Mouse (Mus musculus) gastrocnemius, adult 2 months (tissue): ENCODE results near the gene Dab1. TPM values are rescaled to one million over a fixed set of nuclear protein-coding genes. Genes with fewer than 3 reads are reported as not detected.

Source experiments
- DNase-seq: peaks from one replicate; pipeline ENCODE4 v3.0.0; 2022
- H3K27ac ChIP-seq: fragments of 200-600 bp; 2 replicates; pipeline ENCODE4 v1.8.1; 2022; ENCODE audit warnings: mild to moderate bottlenecking
- H3K4me3 ChIP-seq: fragments of 200-600 bp; 2 replicates; pipeline ENCODE4 v1.8.1; 2022; ENCODE audit warnings: mild to moderate bottlenecking, moderate library complexity
- CTCF ChIP-seq: fragments of 200-600 bp; IDR thresholded peaks from 2 replicates; pipeline ENCODE4 v1.8.1; 2022; ENCODE audit warnings: antibody characterized with exemption, mild to moderate bottlenecking, moderate library complexity
- intact Hi-C: fragments of 180-260 bp; cut with DNase I; formaldehyde crosslinking; loops from one replicate; pipeline ENCODE4 v1.15.1; 2025
- total RNA-seq, 2 experiments: library from RNA; stranded (reverse); gene quantifications; 2 replicates each; pipeline ENCODE4 v1.2.3; 2021

Gene Dab1
- total RNA-seq, 2 experiments from 2014 or later: 0.05 to 0.25 TPM

DNA sequence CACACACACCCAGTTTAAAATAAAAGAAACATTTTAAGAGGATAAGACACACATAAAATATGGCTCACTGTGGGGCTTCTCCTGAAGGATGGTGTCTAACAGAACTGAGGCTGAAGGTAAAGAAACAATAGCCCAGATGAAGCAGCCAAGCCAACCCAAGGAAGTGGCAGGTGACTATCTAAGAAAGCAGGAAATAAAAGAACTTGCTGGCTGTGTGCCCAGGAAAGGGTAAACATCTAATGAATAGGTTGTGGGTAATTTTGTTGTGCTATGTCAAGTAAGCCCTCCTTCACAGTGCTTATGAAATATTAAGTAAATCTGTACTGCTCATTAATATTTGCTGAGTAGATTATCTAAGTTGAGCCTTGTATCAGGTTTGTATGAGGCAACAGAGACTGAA, 438.0 kb downstream of the Dab1 start:
- Histone ChIP-seq H3K27ac (no peak overlapping the region), H3K4me3 (no peak overlapping the region)
- DNase-seq: no peak
- intact Hi-C loops: no loop called here
- TF ChIP-seq CTCF: no peak

DNA sequence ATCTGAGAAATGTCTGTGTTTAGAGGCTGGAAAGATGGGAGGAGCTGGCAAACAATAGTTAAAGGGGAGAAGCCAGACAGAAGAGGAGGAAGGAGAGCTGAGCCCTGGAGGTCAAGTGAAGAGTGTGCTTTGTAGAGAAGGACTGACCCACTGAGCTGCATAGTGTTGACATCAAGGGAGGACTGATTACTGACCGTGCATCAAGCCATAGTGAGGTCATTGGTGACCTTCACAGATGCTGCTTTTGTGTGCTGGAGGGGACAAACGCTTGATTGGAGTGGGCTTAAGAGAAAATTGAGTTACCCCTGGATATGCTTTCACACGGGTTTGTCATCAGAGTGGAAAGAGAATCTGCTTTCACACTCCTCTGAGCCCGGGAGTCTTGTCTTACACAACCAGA, 440.4 kb downstream of the Dab1 start:
- Histone ChIP-seq H3K27ac (no peak overlapping the region), H3K4me3 (no peak overlapping the region)
- intact Hi-C loops: no loop called here
- no peak for TF ChIP-seq CTCF
- DNase-seq: no peak

DNA sequence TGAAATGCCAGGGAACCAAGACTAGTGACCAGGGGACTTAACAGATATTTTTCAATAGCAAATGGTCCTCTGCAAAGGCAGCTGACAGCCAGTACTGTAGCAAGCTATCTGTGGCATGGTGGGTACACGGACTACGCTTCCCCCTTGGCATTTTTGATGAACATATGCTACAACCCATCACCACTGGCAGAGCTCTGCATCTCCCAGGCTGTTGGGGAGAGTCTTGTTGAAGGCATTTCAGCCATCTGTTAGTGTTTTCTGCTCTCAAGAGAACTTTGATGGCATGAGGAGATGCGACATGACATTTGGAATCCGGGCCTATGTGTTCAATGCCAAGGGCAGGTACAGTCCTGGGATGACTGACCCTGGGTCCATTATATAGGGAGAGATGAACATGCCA, 443.2 kb downstream of the Dab1 start:
- no peak for DNase-seq
- Histone ChIP-seq H3K27ac (no peak overlapping the region), H3K4me3 (no peak overlapping the region)
- intact Hi-C loops: no loop called here
- TF ChIP-seq CTCF: no peak

DNA sequence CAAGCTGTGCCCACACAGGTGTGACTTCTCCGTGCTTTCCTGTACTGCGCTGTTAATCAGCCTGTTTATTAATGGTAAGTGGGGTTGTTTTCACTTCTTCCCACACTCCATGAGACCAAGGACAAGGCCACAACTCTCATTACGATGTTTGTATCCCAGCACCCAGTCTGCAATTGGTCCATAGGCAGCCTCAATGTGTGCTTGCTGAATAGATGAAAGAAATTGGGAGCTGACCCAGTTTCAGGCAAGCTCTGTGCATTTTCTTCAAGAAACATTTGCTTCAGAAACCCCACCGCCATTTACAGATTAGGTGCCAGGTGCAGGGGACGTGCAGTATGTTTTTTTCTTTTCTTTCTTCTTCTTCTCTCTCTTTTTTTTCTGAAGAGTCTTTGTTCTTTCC, 447.7 kb downstream of the Dab1 start:
- no peak for DNase-seq
- Histone ChIP-seq H3K4me3 (no peak overlapping the region), H3K27ac (no peak overlapping the region)
- TF ChIP-seq CTCF: no peak
- intact Hi-C loops: no loop called here

DNA sequence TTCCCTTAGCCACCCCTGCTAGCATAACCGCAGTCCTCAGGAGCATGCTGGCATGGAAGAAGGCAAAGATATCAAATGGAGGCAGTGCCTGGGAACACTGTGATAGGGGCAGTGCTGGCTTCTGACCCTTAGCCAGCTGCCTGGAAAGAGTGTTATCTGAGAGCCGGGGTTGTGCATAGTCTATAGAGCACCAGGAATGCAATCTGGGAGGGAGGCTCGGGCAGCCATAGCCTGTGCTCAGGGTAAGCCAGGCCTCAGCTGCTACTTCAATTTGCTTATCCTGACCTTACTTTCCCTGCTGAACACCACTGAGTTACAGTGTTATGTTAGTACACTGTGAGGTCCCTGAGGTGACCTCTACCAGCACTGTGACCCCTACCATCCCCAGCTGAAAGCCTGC, 448.6 kb downstream of the Dab1 start:
- DNase-seq: peak; percentile 51
- intact Hi-C loops: no loop called here
- TF ChIP-seq CTCF: no peak
- H3K27ac ChIP-seq: no peak overlapping the region
- no peak overlapping the region for H3K4me3 ChIP-seq

DNA sequence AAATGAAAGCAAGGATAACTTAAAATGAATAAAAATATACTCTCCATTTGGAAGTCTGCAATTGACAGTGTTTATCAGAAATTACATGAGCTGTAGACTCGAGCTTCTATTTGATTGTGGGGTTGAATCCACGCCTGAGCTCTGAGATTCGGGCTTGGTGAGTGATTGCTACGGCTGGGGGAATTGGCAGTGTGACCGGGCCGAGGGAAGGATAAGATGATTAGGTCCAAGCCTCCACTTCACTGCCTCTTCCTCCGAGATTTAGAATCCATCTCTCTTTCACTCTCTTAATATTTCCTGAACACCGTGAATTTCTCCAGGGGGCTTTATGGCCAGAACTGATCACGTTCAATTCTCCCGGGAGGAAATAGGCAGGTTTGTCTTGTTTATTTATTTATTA, 452.1 kb downstream of the Dab1 start:
- no peak for DNase-seq
- no peak overlapping the region for H3K27ac ChIP-seq
- intact Hi-C loops: no loop called here
- H3K4me3 ChIP-seq: no peak overlapping the region
- TF ChIP-seq CTCF: no peak

DNA sequence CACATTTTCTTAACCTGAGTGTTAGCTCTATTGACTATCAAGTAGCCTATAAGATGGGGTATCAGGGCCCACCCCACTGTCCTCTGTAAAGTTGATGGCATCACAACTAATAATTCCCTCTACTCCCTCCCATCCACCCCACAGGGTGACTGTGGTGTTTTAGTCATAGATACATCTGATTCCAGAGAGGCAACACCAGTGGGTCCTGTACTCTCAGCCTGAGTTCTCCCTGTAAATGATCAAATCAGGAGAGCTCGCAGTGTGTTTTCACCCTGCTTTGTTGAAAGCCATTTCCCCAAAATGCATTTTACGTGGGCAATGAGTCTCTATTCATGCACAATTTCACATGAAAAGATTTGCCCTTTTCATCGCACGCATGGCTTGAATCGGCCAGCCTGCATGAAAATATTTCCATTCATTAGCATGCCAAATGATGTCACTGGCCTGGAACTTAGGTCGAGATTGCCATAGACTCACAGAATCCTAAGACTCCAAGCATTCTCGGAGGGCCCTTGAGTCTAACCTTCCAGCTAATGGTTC, 454.8 kb downstream of the Dab1 start:
- no peak for TF ChIP-seq CTCF
- DNase-seq: no peak

DNA sequence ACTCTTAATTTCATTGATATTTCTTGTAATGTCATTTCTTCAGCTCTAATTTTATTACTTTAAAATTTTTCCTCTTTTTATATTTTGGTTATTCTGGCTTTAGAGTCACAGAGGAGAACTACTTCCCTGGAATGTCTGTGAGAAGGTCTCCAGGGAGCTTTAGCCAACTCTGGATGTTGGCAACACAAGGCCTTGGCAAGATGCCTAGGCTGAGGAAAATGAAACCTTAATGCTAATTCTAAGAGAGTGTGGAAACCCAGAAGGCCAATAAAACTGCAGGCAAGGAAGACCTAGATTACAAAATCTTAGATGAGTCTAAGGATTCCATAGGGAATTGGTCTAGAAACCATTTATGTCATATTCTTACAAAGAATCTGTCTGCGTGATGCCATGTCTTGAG, 458.6 kb downstream of the Dab1 start:
- no peak for TF ChIP-seq CTCF
- DNase-seq: peak; percentile 59
- Histone ChIP-seq H3K27ac (no peak overlapping the region), H3K4me3 (no peak overlapping the region)
- intact Hi-C loops: no loop called here

More for the DNA sequence above, 454.8 kb downstream of the Dab1 start:
- intact Hi-C loops: no loop called here
- Histone ChIP-seq H3K27ac (no peak overlapping the region), H3K4me3 (no peak overlapping the region)

DNA sequence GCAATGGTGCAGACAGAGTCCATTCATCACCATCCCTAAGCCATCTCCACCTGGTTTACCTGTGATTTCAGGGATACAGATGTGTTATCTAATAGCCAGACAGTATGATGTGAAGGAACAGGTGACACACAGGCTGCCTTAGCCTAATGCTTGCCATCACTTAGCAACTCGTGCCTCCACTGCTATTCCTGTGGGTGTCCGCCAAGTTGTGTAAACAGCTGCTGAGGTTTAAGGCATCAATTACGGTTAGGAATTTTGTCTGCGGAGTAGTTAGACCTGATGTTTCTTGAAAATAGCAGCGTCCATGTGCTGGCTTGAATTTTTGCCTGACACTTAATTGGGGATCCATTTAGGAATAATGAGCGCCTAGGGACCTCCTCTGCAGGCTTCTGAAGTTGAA, 487.1 kb downstream of the Dab1 start:
- DNase-seq: no peak
- intact Hi-C loops: no loop called here

DNA sequence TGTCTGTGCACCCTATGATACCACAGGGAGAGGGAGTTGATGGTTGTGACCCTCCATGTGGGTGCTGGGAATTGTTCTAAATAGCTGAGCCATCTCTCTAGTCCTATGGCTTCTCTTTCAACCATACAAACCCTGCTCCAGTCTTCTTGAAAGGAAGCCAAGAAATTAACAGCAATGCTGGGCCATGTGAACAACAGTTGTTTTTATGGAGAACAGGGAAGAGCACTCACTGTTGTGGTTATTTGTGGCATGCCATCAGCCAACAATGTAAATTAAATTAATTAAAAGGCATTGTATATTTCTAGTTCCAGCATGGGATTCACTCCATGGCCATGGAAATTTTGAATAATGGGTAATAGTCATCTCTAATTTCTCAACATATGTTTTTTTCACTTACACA, 492.5 kb downstream of the Dab1 start:
- TF ChIP-seq CTCF: no peak
- no peak overlapping the region for H3K4me3 ChIP-seq
- H3K27ac ChIP-seq: no peak overlapping the region
- intact Hi-C loops: no loop called here
- DNase-seq: no peak

More for the DNA sequence above, 487.1 kb downstream of the Dab1 start:
- no peak for TF ChIP-seq CTCF
- Histone ChIP-seq H3K4me3 (no peak overlapping the region), H3K27ac (no peak overlapping the region)

DNA sequence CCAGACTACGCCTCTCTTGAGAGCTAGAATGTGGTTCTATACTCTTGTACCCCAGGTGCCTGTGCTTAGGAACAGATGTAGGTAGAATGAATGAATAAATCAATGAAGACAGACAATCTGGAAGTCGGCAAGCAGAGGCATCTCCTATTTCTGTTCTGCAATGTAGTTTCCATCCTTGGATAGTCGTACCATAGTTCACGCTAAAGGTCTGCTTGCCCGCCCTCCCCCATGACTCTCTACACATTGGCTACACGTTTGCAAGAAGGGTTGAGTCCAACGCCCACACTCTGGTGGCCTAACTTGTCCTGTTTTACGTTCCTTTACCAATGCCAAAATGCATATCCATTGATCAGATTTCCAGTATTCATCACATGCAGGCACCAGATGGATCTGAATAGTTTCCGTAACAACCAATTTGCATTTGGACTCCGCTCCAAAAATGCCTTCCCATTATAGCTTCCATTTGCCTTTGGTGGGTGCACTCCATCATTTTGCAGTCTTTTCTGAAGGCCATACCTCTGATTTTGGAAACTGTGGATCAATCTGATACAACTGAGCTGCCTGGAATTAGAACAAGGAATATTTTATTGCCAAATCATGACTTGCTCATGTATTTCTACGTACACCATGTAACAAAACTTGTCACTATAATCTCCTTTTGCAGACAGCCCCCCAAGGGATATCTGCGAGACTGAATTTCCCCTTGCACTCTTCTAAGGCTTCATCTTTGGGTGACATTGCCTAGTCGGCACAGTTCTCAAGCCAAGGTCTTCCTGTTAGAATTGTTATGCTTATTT, 494.2 kb downstream of the Dab1 start:
- Histone ChIP-seq H3K4me3 (no peak overlapping the region), H3K27ac (no peak overlapping the region)
- no peak for TF ChIP-seq CTCF
- no peak for DNase-seq
- intact Hi-C loops: no loop called here

DNA sequence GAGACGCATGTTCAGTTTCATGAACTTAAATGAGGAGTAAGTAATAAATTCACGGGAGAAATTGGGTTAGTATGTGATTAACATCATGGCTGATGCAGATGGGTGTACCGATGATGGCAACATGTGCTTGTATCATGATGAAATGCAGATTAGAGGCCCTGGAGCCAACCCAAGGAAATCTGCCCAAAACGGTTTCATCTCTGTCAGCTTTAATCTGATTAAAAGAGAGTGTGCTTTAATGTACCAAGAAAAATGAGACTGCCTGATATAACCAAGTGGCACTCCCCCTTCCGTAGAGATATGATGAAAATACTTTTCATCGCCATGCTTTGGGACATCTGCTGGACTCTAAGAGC, 494.8 kb downstream of the Dab1 start:
- DNase-seq: no peak
- Histone ChIP-seq H3K27ac (no peak overlapping the region), H3K4me3 (no peak overlapping the region)
- intact Hi-C loops: no loop called here
- no peak for TF ChIP-seq CTCF

DNA sequence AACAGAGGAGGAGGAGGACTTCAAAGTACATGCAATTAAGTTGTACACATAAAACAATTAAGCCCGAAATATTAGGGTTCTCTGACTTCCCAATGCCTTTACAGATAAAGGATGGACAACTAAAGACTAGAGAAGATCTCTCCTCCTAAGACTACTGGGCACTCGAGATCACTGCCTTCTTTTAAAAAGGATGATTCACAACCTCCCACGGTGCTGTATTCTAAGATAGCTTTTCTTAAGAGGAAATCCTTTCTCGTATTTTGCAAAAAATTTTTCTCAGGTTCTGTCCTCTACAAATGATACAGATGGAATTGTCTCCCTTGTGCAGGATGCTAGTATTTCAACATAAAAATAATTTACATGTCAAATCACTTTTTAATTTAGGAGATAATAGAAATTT, 500.9 kb downstream of the Dab1 start:
- no peak for TF ChIP-seq CTCF
- no peak overlapping the region for H3K27ac ChIP-seq
- H3K4me3 ChIP-seq: no peak overlapping the region
- DNase-seq: no peak
- intact Hi-C loops: no loop called here

DNA sequence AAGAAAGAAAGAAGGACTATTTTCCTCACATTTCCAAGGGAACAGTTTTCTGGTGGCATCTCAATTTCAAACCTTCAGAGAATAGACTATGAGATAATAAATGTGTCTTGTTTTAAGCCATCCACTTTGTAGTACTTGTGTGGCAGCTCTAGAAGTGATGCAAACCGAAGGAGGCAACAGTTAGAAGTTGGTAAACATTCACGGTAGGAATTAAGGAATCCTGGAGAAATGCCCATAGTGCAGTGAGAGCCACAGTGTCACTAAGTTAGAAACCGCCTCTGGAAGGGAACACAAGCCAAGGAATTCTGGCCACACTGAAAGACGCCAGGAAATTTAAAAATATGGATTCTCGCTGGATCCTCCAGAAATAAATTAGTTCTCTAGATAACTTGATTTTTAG, 502.8 kb downstream of the Dab1 start:
- intact Hi-C loops: no loop called here
- H3K27ac ChIP-seq: no peak overlapping the region
- no peak overlapping the region for H3K4me3 ChIP-seq
- DNase-seq: no peak
- no peak for TF ChIP-seq CTCF
